ENCODE assay signal across 28 mouse cellular contexts in genomic region chr5:134054496-134054895, GRCm38 (mm10). TPM values are rescaled to one million over a fixed set of nuclear protein-coding genes. Genes with fewer than 3 reads are reported as not detected.
DNase-seq lines count a peak whose midpoint lies in the region; ATAC-seq and TF ChIP-seq lines count a peak whose summit lies in the region.
"Had no signal": no experiment of that assay in that cellular context is flagged by ENCODE, and none has a peak within 500 bp of the region (broad histone marks: within the 10 kb centered on the region; RNA-seq: fewer than 3 reads in every experiment).

No protein-coding gene starts in this region.

- no peak for TF ChIP-seq CTCF in thymus, adult 2 months (IDR thresholded peaks at IDR 0.05; ENCODE audit: borderline replicate concordance, control insufficient read depth, extremely low read depth, insufficient read depth, low read length, poor library complexity)

- H3K4me3 ChIP-seq in kidney, embryonic 14.5 days (ENCODE audit: low read length), result no peak overlapping the region
- no peak overlapping the region for H3K4me3 ChIP-seq in thymus, adult 2 months (ENCODE audit: control insufficient read depth, insufficient read depth, low read length)
- H3K4me3 ChIP-seq: embryonic facial prominence, embryonic 12.5 days; heart, embryonic 15.5 days; hindbrain, embryonic 13.5 days; layer of hippocampus, adult 2 months; neural tube, embryonic 15.5 days had no signal

- no peaks in the 10 kb centered on the region for H3K36me3 ChIP-seq in kidney, embryonic 14.5 days (ENCODE audit: control insufficient read depth, insufficient read depth, low read length)
- H3K36me3 ChIP-seq in thymus, adult 2 months (ENCODE audit: control insufficient read depth, insufficient read depth, low read length), result no peaks in the 10 kb centered on the region
- H3K36me3 ChIP-seq: embryonic facial prominence, embryonic 12.5 days; heart, embryonic 15.5 days; hindbrain, embryonic 13.5 days; neural tube, embryonic 15.5 days had no signal

- no peak overlapping the region for H3K4me2 ChIP-seq in kidney, embryonic 14.5 days (replicated peaks; ENCODE audit: low read depth, low read length)
- H3K4me2 ChIP-seq: embryonic facial prominence, embryonic 12.5 days; heart, embryonic 15.5 days; hindbrain, embryonic 13.5 days; neural tube, embryonic 15.5 days had no signal

- DNase-seq in brain, adult 2 months (ENCODE audit: low read depth, low spot score), result peak; percentile 93
- DNase-seq in cerebellum, adult 8-10 months, result peak; percentile 58
- peak; percentile 73 to 75 for DNase-seq in cerebellum, postnatal 25 days
- DNase-seq in urinary bladder, postnatal 25 days (ENCODE audit: low spot score), result no peak
- DNase-seq in thymus, adult 2 months, result no peak
- DNase-seq: adrenal gland, adult 2 months; adrenal gland, postnatal 36 days; embryo, embryonic 11 days; gastrocnemius, postnatal 14 days; heart, postnatal 36 days; kidney, adult 11 months; kidney, postnatal 36 days; lung, adult 2 months; lung, postnatal 10 days; midbrain, embryonic 14.5 days; right cerebral cortex, postnatal 25 days; spleen, adult 18-20 months; thymus, postnatal 36 days had no signal

- TF ChIP-seq POLR2A in thymus, adult 2 months (IDR thresholded peaks at IDR 0.05; ENCODE audit: control insufficient read depth, extremely low read depth, insufficient read depth, low read length, poor library complexity), result no peak

- WGBS in kidney, embryonic 14.5 days, result 85% methylated on average over 4 of the region's 4 CpGs
- WGBS in thymus, adult 2 months, result 96% methylated on average over 4 of the region's 4 CpGs

- ATAC-seq in cerebellum, adult (ENCODE audit: insufficient number of reproducible peaks, low FRiP score, low TSS enrichment), result peak; percentile 85; the same call in 1 of the 2 replicates
- no peak for ATAC-seq in kidney, embryonic 14.5 days (ENCODE audit: low FRiP score, low TSS enrichment)
- ATAC-seq: forebrain, embryonic 14.5 days had no signal

- no peak overlapping the region for H3K27ac ChIP-seq in kidney, embryonic 14.5 days (ENCODE audit: low read depth, low read length)
- no peak overlapping the region for H3K27ac ChIP-seq in thymus, adult 2 months (ENCODE audit: control insufficient read depth, insufficient read depth, low read length)
- H3K27ac ChIP-seq: embryonic facial prominence, embryonic 12.5 days; heart, embryonic 15.5 days; hindbrain, embryonic 13.5 days; layer of hippocampus, adult 2 months; liver, embryonic 14.5 days; macrophage; neural tube, embryonic 15.5 days had no signal

- H3K27me3 ChIP-seq in kidney, embryonic 14.5 days (ENCODE audit: control insufficient read depth, insufficient read depth, low read length), result no peaks in the 10 kb centered on the region
- no peaks in the 10 kb centered on the region for H3K27me3 ChIP-seq in thymus, adult 2 months (ENCODE audit: control insufficient read depth, insufficient read depth, low read length)
- H3K27me3 ChIP-seq: embryonic facial prominence, embryonic 12.5 days; heart, embryonic 15.5 days; neural tube, embryonic 15.5 days had no signal

- H3K4me1 ChIP-seq in kidney, embryonic 14.5 days (ENCODE audit: control insufficient read depth, insufficient read depth, low read length), result peaks cover 11% of the 10 kb centered on the region; the same call in 1 of the 2 replicates
- no peaks in the 10 kb centered on the region for H3K4me1 ChIP-seq in thymus, adult 2 months (replicated peaks; ENCODE audit: control insufficient read depth, insufficient read depth, low read length)

- H3K9ac ChIP-seq in kidney, embryonic 14.5 days (ENCODE audit: low read depth, low read length), result no peak overlapping the region
- H3K9ac ChIP-seq: embryonic facial prominence, embryonic 12.5 days; heart, embryonic 15.5 days; hindbrain, embryonic 13.5 days; liver, embryonic 14.5 days; neural tube, embryonic 15.5 days had no signal

- no peaks in the 10 kb centered on the region for H3K9me3 ChIP-seq in kidney, embryonic 14.5 days (ENCODE audit: control insufficient read depth, low read length)
- H3K9me3 ChIP-seq: embryonic facial prominence, embryonic 12.5 days; heart, embryonic 15.5 days; hindbrain, embryonic 13.5 days; neural tube, embryonic 15.5 days had no signal

RNA-seq across cellular contexts. Expression of gene Castor2, which starts 45.0 kb away (rescaled TPM):
- 8.7 and 10.5 TPM in 2 replicates for polyA plus RNA-seq in kidney, embryonic 14.5 days (2014; fragmentation: Nextera tagmentation; extraction: Ambion mirVana)
- polyA plus RNA-seq in thymus, adult 2 months (2012; rRNA removed), result 15.9 and 18.0 TPM in 2 replicates

Comparison
In these comparisons a context has a peak if more than half of its experiments do, and no peak if none do; other contexts are left out.
1. DNase-seq: peak in brain, adult 2 months (single experiment), cerebellum, adult 8-10 months (single experiment) and cerebellum, postnatal 25 days (2 of 2); none in urinary bladder, postnatal 25 days (single experiment) and thymus, adult 2 months (single experiment).